Mouse (Mus musculus): ENCODE results near the gene Gm20838.
"Not testable (repeated sequence)": the region's sequence is repeated elsewhere in the genome, so short reads cannot be mapped to it uniquely, and the experiment has no call there.

Gene Gm20838

DNA sequence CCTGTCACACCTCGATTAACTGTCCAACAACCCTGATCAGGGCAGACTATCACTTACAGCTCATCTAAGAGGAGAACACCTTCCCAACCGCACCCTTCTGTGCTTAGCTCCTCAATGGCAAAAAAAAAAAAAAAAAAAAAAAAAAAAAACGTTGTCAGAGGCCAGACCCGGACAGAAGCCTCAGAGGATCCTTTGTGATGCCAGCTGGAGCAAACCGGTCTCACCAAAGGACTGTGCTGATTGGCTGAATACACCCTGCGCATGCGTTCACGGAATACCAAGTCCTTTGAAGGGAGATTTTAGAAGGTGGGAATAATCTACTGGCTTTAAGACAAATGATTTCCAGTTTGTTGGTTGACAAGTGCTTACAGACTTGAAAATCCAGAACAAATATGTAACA lies at the start of gene Gm20838:
Gene Gm20838, minus strand, starts transcription at position 101 of the 400 bp plus-strand sequence.
- DNase-seq (ENCODE audit: low spot score): not testable (repeated sequence)
